Mouse (Mus musculus): Measurements from ENCODE around the gene Igsf9.

DNA sequence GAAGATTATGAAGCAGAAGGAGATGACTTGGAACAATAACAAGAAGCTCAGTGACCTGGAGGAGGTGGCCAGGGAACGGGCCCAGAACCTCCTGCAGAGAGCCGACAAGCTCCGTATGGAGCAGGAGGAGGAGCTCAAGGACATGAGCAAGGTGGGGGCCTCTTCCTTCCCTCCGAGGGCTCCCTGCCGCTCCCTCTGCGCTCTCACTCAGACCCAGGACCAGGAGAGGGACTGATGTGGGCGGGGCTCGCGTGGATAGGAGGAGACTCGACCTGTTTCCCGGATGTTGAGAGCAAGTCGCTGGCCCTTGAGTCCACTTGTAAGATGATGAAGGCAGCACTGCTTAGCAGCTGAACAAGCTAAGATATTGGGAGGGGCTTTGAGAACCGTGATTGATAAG is 51.0 kb downstream of the Igsf9 start:
- TF ChIP-seq TCF12 (IDR thresholded peaks at IDR 0.05; ENCODE audit: insufficient read depth, poor library complexity, severe bottlenecking), result no peak
- TF ChIP-seq POLR2A (IDR thresholded peaks at IDR 0.05; ENCODE audit: insufficient read length, low read depth), result no peak
- TF ChIP-seq POLR2AphosphoS2 (IDR thresholded peaks at IDR 0.05; ENCODE audit: insufficient read length, low read depth), result no peak
